Mouse (Mus musculus) limb, embryonic 10.5 days (tissue): ENCODE data around the gene Igsf23. TPM values are rescaled to one million over a fixed set of nuclear protein-coding genes. Genes with fewer than 3 reads are reported as not detected.

ENCODE experiments used
- DNase-seq: peaks from one replicate; pipeline ENCODE4 v3.0.0-alpha.2; 2017; ENCODE audit warnings: low spot score
- H3K27ac ChIP-seq: fragments of 300-500 bp; sonication (generic); 2 replicates; pipeline ENCODE4 v1.5.1; 2016; ENCODE audit warnings: mild to moderate bottlenecking
- H3K27me3 ChIP-seq: fragments of 300-500 bp; sonication (generic); 2 replicates; pipeline ENCODE4 v1.6.1; 2016; ENCODE audit warnings: low read depth, mild to moderate bottlenecking; ENCODE audit not compliant: poor library complexity, severe bottlenecking
- H3K36me3 ChIP-seq: fragments of 300-500 bp; sonication (generic); 2 replicates; pipeline ENCODE4 v1.6.1; 2016; ENCODE audit warnings: mild to moderate bottlenecking, moderate library complexity
- H3K4me1 ChIP-seq: fragments of 300-500 bp; sonication (generic); 2 replicates; pipeline ENCODE4 v1.6.1; 2016
- H3K4me3 ChIP-seq: fragments of 300-500 bp; sonication (generic); 2 replicates; pipeline ENCODE4 v1.5.1; 2016; ENCODE audit warnings: mild to moderate bottlenecking, moderate library complexity
- H3K9me3 ChIP-seq: fragments of 300-500 bp; sonication (generic); replicated peaks from 2 replicates; pipeline ENCODE4 v1.6.1; 2016; ENCODE audit warnings: mild to moderate bottlenecking
- WGBS: fragments of 180-500 bp; shearing (Covaris S2); methylation state at CpG from one replicate; pipeline ENCODE4 v1.1.7; 2016; 5-methylcytosine and 5-hydroxymethylcytosine counted together
- polyA plus RNA-seq: library from polyadenylated mRNA; unstranded; fragments of >200 nt; fragmentation: Nextera tagmentation; extraction: Ambion mirVana; gene quantifications from 2 replicates; pipeline ENCODE4 v1.2.1, GENCODE M21; 2016

The Igsf23 gene
- polyA plus RNA-seq, 1 experiment from 2014 or later: 0.21 TPM

- Histone ChIP-seq H3K4me1 (no peaks in the 10 kb centered on the region), H3K9me3 (no peaks in the 10 kb centered on the region), H3K4me3 (no peak overlapping the region), H3K27me3 (no peaks in the 10 kb centered on the region), H3K36me3 (no peaks in the 10 kb centered on the region), H3K27ac (no peak overlapping the region)
- peak; percentile 53 for DNase-seq
- WGBS: 48% methylated on average over 8 of the region's 8 CpGs
Observed at GRCm38 (mm10) chr7:19889881-19890280, 60.7 kb downstream of the Igsf23 start.

- 77% methylated on average over 7 of the region's 7 CpGs for WGBS
- Histone ChIP-seq H3K27ac (no peak within 1 kb of the TSS), H3K4me3 (no peak within 1 kb of the TSS), H3K27me3 (no peaks in the 10 kb centered on the region), H3K9me3 (no peaks in the 10 kb centered on the region), H3K4me1 (no peaks in the 10 kb centered on the region), H3K36me3 (no peaks in the 10 kb centered on the region)
- DNase-seq: no peak
Observed at GRCm38 (mm10) chr7:19887849-19888248, 62.7 kb downstream of the Igsf23 start, which contains the start of gene Ceacam19. Gene Ceacam19, minus strand, starts transcription at chr7:19887965.

Other genes starting within 250 kb of the Igsf23 start
- 244 and 285 TPM in 2 replicates for gene Tomm40, start 235.3 kb downstream of the Igsf23 start, polyA plus RNA-seq
- 78.1 and 87.9 TPM in 2 replicates for gene Nectin2, start 200.3 kb downstream of the Igsf23 start, polyA plus RNA-seq
- gene Bcam, start 179.7 kb downstream of the Igsf23 start, polyA plus RNA-seq: 53.8 and 58.6 TPM in 2 replicates
- 1.4 and 1.6 TPM in 2 replicates for gene Cblc, start 153.9 kb downstream of the Igsf23 start, polyA plus RNA-seq
- 0.82 and 1.2 TPM in 2 replicates for gene Bcl3, start 128.0 kb downstream of the Igsf23 start, polyA plus RNA-seq
- gene Gm19345, start 98.8 kb downstream of the Igsf23 start, polyA plus RNA-seq: not detected in 2 replicates
- gene Ceacam16, start 89.5 kb downstream of the Igsf23 start, polyA plus RNA-seq: not detected in 2 replicates
- not detected in 2 replicates for gene Ceacam19, start 62.8 kb downstream of the Igsf23 start, polyA plus RNA-seq
- 6.2 TPM in 2 replicates for gene Pvr, start 29.6 kb downstream of the Igsf23 start, polyA plus RNA-seq
- not detected in 2 replicates for gene Ceacam20, start 14.7 kb upstream of the Igsf23 start, polyA plus RNA-seq
- gene Nlrp9b, start 40.7 kb upstream of the Igsf23 start, polyA plus RNA-seq: not detected in 2 replicates
- gene Vmn1r91, start 148.9 kb upstream of the Igsf23 start, polyA plus RNA-seq: not detected in 2 replicates
- not detected in 2 replicates for gene Gm16442, start 171.8 kb upstream of the Igsf23 start, polyA plus RNA-seq
- gene Vmn1r93, start 188.3 kb upstream of the Igsf23 start, polyA plus RNA-seq: not detected in 2 replicates
- gene Vmn1r94, start 217.6 kb upstream of the Igsf23 start, polyA plus RNA-seq: not detected in 2 replicates
- gene Vmn1r95, start 243.0 kb upstream of the Igsf23 start, polyA plus RNA-seq: not detected in 2 replicates